Mouse (Mus musculus) lung, postnatal 0 days (tissue): ENCODE results near the gene Atp1a4. TPM values are rescaled to one million over a fixed set of nuclear protein-coding genes. Genes with fewer than 3 reads are reported as not detected.

Experiments
- ATAC-seq: fragments of 200-750 bp; cut with Nextera tagmentation; 2 replicates; pipeline ENCODE4 v1.8.0; 2017; ENCODE audit warnings: moderate library complexity
- DNase-seq: peaks from one replicate; pipeline ENCODE4 v3.0.0-alpha.2; 2016; ENCODE audit warnings: low spot score
- H3K27ac ChIP-seq: fragments of 300-500 bp; sonication (generic); 2 replicates; pipeline ENCODE4 v1.5.1; 2014; ENCODE audit warnings: antibody characterized with exemption, mild to moderate bottlenecking, low read length, mixed read lengths
- H3K27me3 ChIP-seq: fragments of 300-500 bp; sonication (generic); replicated peaks from 2 replicates; pipeline ENCODE4 v1.6.1; 2014; ENCODE audit warnings: low read length, mixed read lengths; ENCODE audit not compliant: insufficient read depth
- H3K36me3 ChIP-seq: fragments of 300-500 bp; sonication (generic); 2 replicates; pipeline ENCODE4 v1.6.1; 2014; ENCODE audit warnings: low read length, mixed read lengths; ENCODE audit not compliant: insufficient read depth
- H3K4me1 ChIP-seq: fragments of 300-500 bp; sonication (generic); 2 replicates; pipeline ENCODE4 v1.6.1; 2014; ENCODE audit warnings: antibody characterized with exemption, low read depth, low read length, mixed read lengths; ENCODE audit not compliant: insufficient read depth
- H3K4me2 ChIP-seq: fragments of 300-500 bp; sonication (generic); replicated peaks from 2 replicates; pipeline ENCODE4 v1.6.1; 2014; ENCODE audit warnings: low read depth, mild to moderate bottlenecking, low read length, moderate library complexity, mixed read lengths
- H3K4me3 ChIP-seq: fragments of 300-500 bp; sonication (generic); 2 replicates; pipeline ENCODE4 v1.5.1; 2014; ENCODE audit warnings: low read depth, low read length
- H3K9ac ChIP-seq: fragments of 300-500 bp; sonication (generic); replicated peaks from 2 replicates; pipeline ENCODE4 v1.6.1; 2014; ENCODE audit warnings: low read depth, mild to moderate bottlenecking
- H3K9me3 ChIP-seq: fragments of 300-500 bp; sonication (generic); 2 replicates; pipeline ENCODE4 v1.6.1; 2016; ENCODE audit warnings: low read length, mixed read lengths
- CTCF ChIP-seq: IDR thresholded peaks from 2 replicates; pipeline ENCODE4 v1.5.1; 2016; ENCODE audit warnings: antibody characterized with exemption, mild to moderate bottlenecking
- EP300 ChIP-seq: IDR thresholded peaks from 2 replicates; pipeline ENCODE4 v1.6.1; 2016; ENCODE audit warnings: antibody characterized with exemption, mild to moderate bottlenecking, control low read depth
- WGBS: fragments of 180-500 bp; shearing (Covaris S2); extraction: QIAGEN DNeasy Blood & Tissue Kit; methylation state at CpG from one replicate; pipeline ENCODE4 v1.1.7; 2014; 5-methylcytosine and 5-hydroxymethylcytosine counted together
- polyA plus RNA-seq: library from polyadenylated mRNA; unstranded; fragments of >200 nt; fragmentation: Nextera tagmentation; extraction: Ambion mirVana; gene quantifications from 2 replicates; pipeline ENCODE4 v1.2.1, GENCODE M21; 2015

The Atp1a4 gene
- polyA plus RNA-seq, 1 experiment from 2014 or later: 0.04 TPM

DNA sequence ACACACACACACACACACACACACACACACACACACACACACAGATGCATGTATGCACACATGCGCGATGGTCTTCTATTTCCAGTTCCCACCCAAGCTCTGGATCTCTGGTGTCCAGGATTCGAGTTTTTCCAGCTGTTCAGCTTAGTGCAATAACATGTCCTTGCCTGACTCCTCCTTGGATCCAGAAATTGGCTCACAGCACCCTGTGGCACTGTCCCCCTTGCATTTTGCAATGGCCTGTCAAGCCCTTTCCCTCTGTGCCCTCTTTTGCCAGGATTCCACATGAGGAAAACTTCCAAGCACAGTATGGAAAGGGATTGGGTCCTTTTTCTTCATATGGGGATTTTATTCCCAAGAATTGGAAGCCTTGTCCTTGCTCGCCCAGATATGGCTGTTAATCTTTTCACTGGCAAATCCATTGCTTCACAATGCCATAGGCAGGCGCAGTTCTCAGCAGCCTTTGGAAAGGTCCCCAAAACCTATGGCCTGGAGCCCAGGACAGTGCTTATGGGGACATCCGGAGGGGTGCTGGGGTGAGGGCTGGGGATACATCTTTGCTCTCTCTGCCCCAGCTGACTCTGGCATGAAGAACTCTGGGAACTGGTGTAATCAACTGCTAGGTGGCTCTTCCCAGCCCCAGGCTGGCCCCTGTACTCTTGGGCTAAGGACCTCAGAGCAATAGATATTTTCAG, 38.7 kb upstream of the Atp1a4 start:
- WGBS: 64% methylated on average over 6 of the region's 6 CpGs

GRCm38 (mm10) chr1:172295751-172296197, 37.6 kb upstream of the Atp1a4 start:
- ATAC-seq: no peak
- peaks cover 4% of the 10 kb centered on the region; the same call in 1 of the 2 replicates for H3K4me1 ChIP-seq
- TF ChIP-seq EP300 (no peak), CTCF (no peak)
- WGBS: 37% methylated on average over 4 of the region's 4 CpGs
- H3K4me2 ChIP-seq: peak overlapping the region; percentile 43
- no peak overlapping the region for H3K9ac ChIP-seq
- peak overlapping the region; percentile 1; the same call in 1 of the 2 replicates for H3K4me3 ChIP-seq
- no peaks in the 10 kb centered on the region for H3K9me3 ChIP-seq
- DNase-seq: peak; percentile 17
- 0 out of 2 replicates have a peak overlapping the region, but pooled peaks have one; percentile 32 for H3K27ac ChIP-seq
- H3K36me3 ChIP-seq: no peaks in the 10 kb centered on the region
- H3K27me3 ChIP-seq: no peaks in the 10 kb centered on the region

More for the DNA sequence above, 38.7 kb upstream of the Atp1a4 start:
- peak overlapping the region; percentile 43 for H3K4me2 ChIP-seq
- no peak for TF ChIP-seq CTCF
- TF ChIP-seq EP300: no peak
- peak overlapping the region; percentile 54 for H3K27ac ChIP-seq
- peak; percentile 79 for DNase-seq
- H3K9ac ChIP-seq: no peak overlapping the region
- H3K9me3 ChIP-seq: no peaks in the 10 kb centered on the region
- ATAC-seq: peak; percentile 64
- H3K4me3 ChIP-seq: peak overlapping the region; percentile 35
- H3K4me1 ChIP-seq: peaks cover 4% of the 10 kb centered on the region; the same call in 1 of the 2 replicates
- no peaks in the 10 kb centered on the region for H3K27me3 ChIP-seq
- H3K36me3 ChIP-seq: no peaks in the 10 kb centered on the region

GRCm38 (mm10) chr1:172293449-172293848, 35.2 kb upstream of the Atp1a4 start:
- ATAC-seq (no peak), DNase-seq (no peak)
- H3K4me2 ChIP-seq: no peak overlapping the region
- no peak overlapping the region for H3K4me3 ChIP-seq
- no peak overlapping the region for H3K27ac ChIP-seq
- H3K9me3 ChIP-seq: no peaks in the 10 kb centered on the region
- 86% methylated on average over 11 of the region's 11 CpGs for WGBS
- no peak overlapping the region for H3K9ac ChIP-seq
- TF ChIP-seq EP300 (no peak), CTCF (no peak)
- H3K27me3 ChIP-seq: no peaks in the 10 kb centered on the region
- peaks cover 4% of the 10 kb centered on the region; the same call in 1 of the 2 replicates for H3K4me1 ChIP-seq
- H3K36me3 ChIP-seq: no peaks in the 10 kb centered on the region

DNA sequence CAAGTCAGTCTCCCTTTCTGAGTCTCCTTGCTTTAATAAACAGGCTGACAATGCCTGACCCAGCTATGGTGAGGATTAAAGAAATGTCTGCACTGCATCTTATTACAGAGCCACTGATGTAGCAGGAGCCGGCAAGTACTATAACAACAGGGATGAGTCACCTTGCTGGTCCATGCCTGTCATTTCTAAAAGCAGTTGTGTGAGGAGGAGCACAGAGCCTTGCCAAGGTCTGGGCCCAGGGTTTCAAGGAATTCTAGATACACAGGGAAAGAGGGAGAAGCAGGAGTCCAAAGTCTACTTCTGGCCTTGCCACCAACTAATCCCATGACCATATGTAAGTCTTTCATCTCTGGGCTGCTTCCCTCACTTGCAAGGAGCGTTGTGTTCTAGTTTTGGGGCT, 34.7 kb upstream of the Atp1a4 start:
- no peak for ATAC-seq
- Histone ChIP-seq H3K36me3 (no peaks in the 10 kb centered on the region), H3K27me3 (no peaks in the 10 kb centered on the region), H3K4me3 (no peak overlapping the region), H3K9ac (no peak overlapping the region), H3K4me2 (no peak overlapping the region), H3K4me1 (peaks cover 4% of the 10 kb centered on the region; the same call in 1 of the 2 replicates), H3K9me3 (no peaks in the 10 kb centered on the region), H3K27ac (no peak overlapping the region)
- no peak for TF ChIP-seq EP300
- no peak for TF ChIP-seq CTCF
- DNase-seq: no peak
- 92% methylated on average over 2 of the region's 2 CpGs for WGBS

DNA sequence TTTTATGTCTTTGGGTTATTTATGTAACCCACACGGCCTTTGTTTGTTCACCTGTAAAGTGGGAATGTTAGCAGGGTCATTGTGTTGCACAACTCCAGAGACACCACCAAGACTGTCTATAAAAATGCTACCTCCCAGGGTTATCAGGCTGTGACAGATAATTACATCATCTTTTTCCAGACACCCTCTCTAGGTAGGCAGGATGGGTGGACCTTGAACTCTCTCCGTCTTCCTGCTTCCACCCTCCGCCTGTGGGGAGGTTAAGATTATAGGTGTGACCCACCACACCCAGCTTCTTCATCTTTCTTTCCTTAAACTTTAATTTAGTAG, 31.4 kb upstream of the Atp1a4 start:
- H3K27ac ChIP-seq: no peak overlapping the region
- no peak overlapping the region for H3K4me3 ChIP-seq
- no peak for DNase-seq
- H3K27me3 ChIP-seq: no peaks in the 10 kb centered on the region
- no peaks in the 10 kb centered on the region for H3K9me3 ChIP-seq
- no peak for ATAC-seq
- H3K4me1 ChIP-seq: no peaks in the 10 kb centered on the region
- no peak overlapping the region for H3K4me2 ChIP-seq
- H3K36me3 ChIP-seq: no peaks in the 10 kb centered on the region
- no peak for TF ChIP-seq EP300
- TF ChIP-seq CTCF: no peak
- H3K9ac ChIP-seq: no peak overlapping the region
- 69% methylated on average over 3 of the region's 3 CpGs for WGBS

GRCm38 (mm10) chr1:172288900-172289616, 30.8 kb upstream of the Atp1a4 start:
- Histone ChIP-seq H3K4me3 (no peak overlapping the region), H3K27ac (no peak overlapping the region), H3K4me2 (no peak overlapping the region), H3K4me1 (no peaks in the 10 kb centered on the region), H3K9ac (no peak overlapping the region), H3K9me3 (no peaks in the 10 kb centered on the region), H3K36me3 (no peaks in the 10 kb centered on the region), H3K27me3 (no peaks in the 10 kb centered on the region)
- ATAC-seq (no peak), DNase-seq (no peak)
- WGBS: 87% methylated on average over 11 of the region's 11 CpGs
- TF ChIP-seq EP300: no peak
- TF ChIP-seq CTCF: no peak
